Mouse (Mus musculus) hematopoietic stem cell, adult 5-6 weeks (primary cell): ENCODE results near the gene Gm37240. TPM values are rescaled to one million over a fixed set of nuclear protein-coding genes. Genes with fewer than 3 reads are reported as not detected.

Experiments used
- ATAC-seq, 2 experiments: fragments of 125-278 bp in 1 of 2; replicated peaks in 1 of 2; 2 replicates each; pipeline ENCODE4 v1.8.0; 2016 to 2017; ENCODE audit warnings: inconsistent platforms in 2 of 2, mild to moderate bottlenecking in 2 of 2, moderate number of reproducible peaks in 2 of 2, low read depth in 1 of 2, moderate TSS enrichment in 1 of 2; ENCODE audit not compliant: low FRiP score in 2 of 2, poor library complexity in 2 of 2, severe bottlenecking in 2 of 2, insufficient read depth in 1 of 2, low TSS enrichment in 1 of 2
- total RNA-seq: library from RNA; stranded (forward); fragments of 172-1452, 232-1000 nt; gene quantifications from 2 replicates; pipeline ENCODE4 v1.2.3, GENCODE M21; 2017

The Gm37240 gene
- total RNA-seq, 1 experiment from 2014 or later = not detected

GRCm38 (mm10) chr3:84770518-84770917 lies 1116.8 kb downstream of the Gm37240 start:
- no peak for ATAC-seq

- ATAC-seq = no peak
Observed at GRCm38 (mm10) chr3:84769411-84769810, 1117.9 kb downstream of the Gm37240 start.

GRCm38 (mm10) chr3:84768940-84769339 lies 1118.4 kb downstream of the Gm37240 start:
- ATAC-seq = no peak

- no peak for ATAC-seq
Observed at GRCm38 (mm10) chr3:84753816-84754215, 1133.5 kb downstream of the Gm37240 start.

DNA sequence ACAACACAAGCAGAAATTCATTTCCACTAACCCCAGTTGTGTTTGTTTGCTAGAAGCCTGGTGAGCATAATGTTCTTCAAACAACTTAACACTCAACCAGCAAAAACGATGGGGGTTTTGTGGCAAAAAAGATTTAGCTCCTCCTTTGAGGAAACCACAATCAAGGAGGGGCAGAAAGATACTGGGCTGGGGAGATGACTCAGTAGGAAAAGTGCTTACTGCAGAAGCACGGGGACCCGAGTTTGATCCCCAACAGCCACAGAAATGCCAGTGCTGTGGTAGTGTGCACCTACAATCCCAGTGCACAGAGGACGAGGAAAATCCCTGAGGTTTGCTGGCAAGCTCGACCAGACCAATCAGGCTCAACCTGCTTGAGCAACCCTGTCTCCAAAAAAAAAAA lies 1138.1 kb downstream of the Gm37240 start:
- peak; percentile 88 to 92 for ATAC-seq

- ATAC-seq = no peak
Observed at GRCm38 (mm10) chr3:84748139-84748538, 1139.2 kb downstream of the Gm37240 start.

DNA sequence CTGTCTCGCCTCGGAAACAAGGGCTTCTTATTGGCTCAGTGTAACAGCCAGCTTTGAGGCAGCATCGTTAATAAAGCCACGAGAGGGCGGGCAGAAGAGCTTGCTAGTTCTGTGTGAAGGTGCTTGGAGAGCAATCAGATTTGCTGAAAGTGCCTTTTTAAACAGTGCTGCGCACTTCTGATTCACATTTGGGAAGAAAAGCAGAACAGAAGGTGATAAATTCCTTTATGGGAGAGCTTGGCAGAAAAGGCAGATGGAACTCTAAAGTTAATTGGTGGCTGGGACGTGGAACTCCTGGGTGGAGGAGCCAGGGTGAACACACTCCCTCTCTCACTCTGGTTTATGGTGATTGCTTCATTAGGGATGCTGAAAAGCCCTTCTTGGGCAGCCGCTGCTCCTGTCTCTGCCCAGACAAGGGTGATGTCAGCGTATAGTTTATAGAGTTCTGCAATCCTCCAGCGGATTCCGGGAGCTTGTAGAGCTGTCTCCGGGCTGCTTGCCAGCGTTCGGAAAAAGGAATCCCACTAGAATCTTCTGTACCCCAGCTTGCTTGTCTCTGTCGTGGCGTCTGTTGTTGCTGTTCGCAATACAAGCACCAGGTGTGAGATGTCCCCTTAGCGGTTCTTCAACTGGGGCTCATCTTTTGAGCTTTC lies 1141.7 kb downstream of the Gm37240 start:
- ATAC-seq = no peak

DNA sequence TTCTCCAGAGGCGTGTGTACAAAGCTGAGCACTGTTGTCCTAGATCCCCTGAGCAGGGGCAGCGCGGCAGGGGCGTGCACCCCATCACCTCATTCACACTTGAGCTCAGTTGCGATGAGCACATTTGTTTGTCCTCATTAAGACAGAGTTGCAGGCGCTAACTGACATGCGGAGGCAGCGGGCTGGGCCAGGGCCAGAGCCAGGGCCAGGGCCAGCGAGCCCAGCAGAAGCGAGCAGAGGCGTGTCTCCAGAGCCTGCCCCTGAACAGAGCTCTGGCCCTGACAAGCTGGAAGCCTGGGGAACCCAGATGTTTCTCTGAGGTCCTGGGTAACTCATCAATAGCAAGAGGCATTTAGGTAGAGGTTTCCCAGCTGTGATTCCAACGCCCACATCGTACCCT lies 1142.6 kb downstream of the Gm37240 start:
- no peak for ATAC-seq

DNA sequence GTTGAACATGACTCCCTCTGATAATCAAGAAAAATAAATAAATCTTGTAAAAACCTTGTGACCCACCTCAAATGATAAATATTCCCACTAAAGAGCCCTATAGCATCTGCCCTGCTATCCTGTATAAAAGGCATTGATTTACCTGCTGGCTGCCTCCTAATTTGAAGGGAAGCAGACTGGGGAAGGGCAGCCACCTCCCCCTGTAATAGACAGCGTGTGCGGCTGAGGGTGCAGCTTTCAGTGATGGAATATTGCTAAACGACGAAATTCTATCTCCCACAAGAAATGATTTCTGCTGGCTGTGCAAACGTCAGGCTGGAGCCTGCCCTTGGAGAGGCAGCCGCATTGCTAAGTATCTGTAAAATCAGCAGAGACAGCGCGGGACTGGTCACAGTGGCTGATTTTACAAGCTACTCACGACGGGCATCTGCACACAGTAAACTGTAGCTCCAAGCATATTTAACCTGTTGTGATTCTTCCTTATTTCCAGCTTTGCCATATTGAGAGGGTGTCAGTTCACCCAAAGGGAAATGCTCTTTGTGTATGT lies 1147.2 kb downstream of the Gm37240 start:
- ATAC-seq = no peak

DNA sequence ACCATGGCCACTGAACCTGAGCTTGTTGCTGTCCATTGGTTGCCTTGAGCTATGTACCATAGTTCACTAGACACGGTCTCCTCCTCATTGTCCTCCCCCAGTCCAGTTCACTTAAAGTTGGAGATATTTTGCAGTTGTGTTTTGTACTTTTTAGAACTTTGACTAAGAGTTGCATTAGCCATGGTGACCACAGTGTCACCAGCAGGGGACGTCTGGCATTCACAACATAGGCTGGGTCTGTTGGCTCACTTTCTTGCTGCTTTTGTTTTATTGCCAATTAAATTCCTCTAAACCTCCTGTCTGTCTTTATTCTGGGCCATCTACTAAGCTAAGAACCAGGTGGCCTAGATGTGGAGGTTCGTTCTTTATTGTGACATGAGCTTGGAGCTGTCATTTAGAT lies 1150.2 kb downstream of the Gm37240 start:
- no peak for ATAC-seq

DNA sequence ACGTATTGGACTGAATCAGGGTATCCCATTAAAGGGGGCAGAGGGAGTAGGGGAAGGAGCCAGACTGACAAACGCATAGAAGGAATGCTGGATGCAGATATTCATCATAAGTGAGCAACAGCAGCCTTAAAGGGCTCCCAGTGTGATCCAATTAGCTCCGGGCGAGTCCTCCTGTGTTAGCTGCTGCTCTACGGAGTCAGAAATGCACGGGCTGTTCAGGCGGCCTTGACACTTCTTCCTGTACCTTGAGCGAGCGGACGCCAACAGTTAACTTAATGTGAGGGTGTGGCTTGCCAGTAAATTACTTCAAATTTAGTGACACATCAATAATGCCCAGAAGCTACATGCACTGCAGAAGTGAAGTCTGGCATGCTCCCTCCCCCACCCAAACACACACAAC lies 1151.6 kb downstream of the Gm37240 start:
- no peak for ATAC-seq

GRCm38 (mm10) chr3:84732516-84732915 lies 1154.8 kb downstream of the Gm37240 start:
- ATAC-seq = no peak

DNA sequence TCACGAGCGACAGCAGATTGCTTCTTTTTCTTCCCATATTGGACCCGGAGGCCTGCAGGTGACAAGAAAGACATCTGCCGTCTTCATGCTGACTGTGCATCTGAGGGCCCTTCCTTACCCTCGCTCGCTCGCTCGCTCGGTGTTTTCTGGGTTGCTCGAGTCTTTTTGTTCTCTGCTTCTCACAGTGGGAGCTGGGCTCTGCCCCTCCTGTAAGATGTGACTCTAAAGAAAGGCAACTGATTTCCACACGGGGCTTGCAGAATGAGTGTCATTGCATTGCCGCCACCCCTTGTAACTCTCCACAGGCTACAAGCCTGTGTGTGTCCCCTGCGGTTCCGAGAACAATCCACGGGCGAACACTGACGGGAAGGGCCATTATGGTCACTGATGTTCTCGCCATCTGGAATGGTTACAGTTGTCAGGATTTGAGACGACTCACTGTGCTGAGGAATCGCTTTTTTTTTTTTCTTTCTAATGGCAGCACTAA lies 1155.3 kb downstream of the Gm37240 start:
- no peak for ATAC-seq

DNA sequence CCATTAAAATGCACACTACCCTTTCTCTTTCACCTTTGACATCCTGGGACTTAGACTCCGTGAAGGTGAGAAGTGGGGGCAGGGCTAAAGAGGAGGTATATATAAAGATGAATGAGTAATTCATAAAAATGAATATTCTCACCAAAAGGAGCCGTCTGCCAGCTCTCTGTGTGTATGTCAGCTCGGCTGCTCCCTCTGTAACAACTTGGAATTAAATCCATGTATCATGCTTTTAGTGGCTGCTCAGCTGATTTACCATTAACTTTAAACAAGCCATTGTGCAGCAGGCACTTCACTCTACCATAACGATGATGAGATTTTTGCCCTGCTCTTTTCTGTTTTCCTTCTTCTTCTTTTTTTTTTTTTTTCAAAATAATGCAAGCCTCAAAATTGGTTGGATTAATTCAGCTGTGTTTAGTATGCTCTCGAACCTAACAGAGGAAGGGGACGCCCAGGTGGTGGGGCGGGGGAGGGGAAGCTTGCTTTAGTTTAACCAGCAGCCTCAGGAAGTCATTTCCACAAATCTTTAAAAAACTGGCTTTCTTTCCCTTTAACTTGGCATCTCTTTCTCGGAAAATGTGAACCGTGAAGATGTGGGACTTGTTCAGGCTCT lies 1155.8 kb downstream of the Gm37240 start:
- ATAC-seq = no peak

GRCm38 (mm10) chr3:84731003-84731402 lies 1156.3 kb downstream of the Gm37240 start:
- ATAC-seq = no peak

DNA sequence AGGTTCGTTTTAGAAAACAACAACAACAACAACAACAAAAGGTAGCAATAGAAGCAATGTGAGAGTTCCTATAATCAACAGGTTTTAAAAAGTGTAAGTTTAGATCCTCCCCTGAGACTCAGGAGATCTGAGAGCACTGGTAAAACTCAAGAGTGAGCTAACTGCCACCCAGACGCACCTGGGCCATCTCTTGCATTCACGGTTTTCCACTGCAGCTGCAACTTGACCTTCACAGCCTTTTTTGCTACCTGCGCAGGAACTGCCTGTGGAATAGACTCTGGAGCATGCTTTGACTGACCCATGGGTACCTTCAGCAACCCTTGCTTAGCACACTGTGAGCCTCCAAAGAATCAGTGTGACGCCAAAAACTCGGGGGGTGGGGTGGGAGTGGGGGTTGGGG lies 1157.5 kb downstream of the Gm37240 start:
- ATAC-seq = no peak

DNA sequence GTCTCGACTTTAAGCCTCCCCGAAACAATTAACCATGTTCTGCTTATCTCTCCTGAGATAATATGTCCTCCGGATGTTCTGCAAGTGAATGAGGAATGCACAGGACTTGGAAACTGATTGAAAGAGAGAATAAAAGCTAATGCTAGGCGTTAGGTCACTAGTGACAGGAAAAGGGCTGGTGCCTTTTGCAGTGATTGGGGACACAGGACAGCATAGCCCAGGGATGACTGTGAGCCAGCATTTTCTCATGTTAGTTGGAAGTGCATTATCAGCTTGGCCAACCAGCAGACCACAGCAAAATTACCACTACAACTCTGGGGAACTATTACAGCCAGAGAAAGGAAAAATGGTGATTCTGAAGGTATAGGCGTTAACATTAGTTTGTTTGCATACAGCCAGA lies 1163.3 kb downstream of the Gm37240 start:
- no peak for ATAC-seq

DNA sequence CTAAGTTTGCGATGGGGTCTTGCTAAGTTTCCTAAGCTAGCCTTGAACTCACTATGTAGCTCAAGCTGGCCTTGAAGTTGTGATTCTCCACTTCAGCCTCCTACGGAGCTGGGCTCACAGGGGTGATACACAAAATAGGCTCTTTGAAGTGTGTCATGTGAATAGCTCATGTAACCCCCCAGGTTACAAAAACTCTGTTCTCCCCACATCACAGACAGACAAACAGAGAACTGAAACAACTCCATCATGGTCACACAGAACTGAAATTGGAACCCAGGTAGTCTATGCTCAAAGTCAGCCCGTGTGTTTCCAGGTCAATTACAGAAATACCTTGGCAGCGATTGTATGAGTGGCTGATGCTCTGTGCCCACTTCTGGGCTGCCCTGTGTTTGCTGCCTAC lies 1164.6 kb downstream of the Gm37240 start:
- ATAC-seq = no peak
